Mouse (Mus musculus) forebrain, embryonic 15.5 days (tissue): ENCODE measurements around the gene Igdcc3. TPM values are rescaled to one million over a fixed set of nuclear protein-coding genes. Genes with fewer than 3 reads are reported as not detected.

Experiments used
- polyA plus RNA-seq: library from polyadenylated mRNA; unstranded; fragments of >200 nt; fragmentation: Nextera tagmentation; extraction: Ambion mirVana; gene quantifications from 2 replicates; pipeline ENCODE4 v1.2.1, GENCODE M21; 2015

Igdcc3 gene
- polyA plus RNA-seq, 1 experiment from 2014 or later, result 9.6 TPM

Other genes with a start within 250 kb of the Igdcc3 start
- 0.04 and 0.10 TPM in 2 replicates for gene Slc24a1, start 189.6 kb upstream of the Igdcc3 start, polyA plus RNA-seq
- gene Ints14, start 180.3 kb upstream of the Igdcc3 start, polyA plus RNA-seq, result 45.0 and 45.6 TPM in 2 replicates
- 182 and 194 TPM in 2 replicates for gene Hacd3, start 119.5 kb upstream of the Igdcc3 start, polyA plus RNA-seq
- 42.5 and 44.5 TPM in 2 replicates for gene Dpp8, start 108.8 kb upstream of the Igdcc3 start, polyA plus RNA-seq
- gene Igdcc4, start 39.7 kb upstream of the Igdcc3 start, polyA plus RNA-seq, result 13.0 and 14.6 TPM in 2 replicates
- 4.9 and 5.1 TPM in 2 replicates for gene Parp16, start 54.2 kb downstream of the Igdcc3 start, polyA plus RNA-seq
- gene Cilp, start 124.0 kb downstream of the Igdcc3 start, polyA plus RNA-seq, result 0.42 and 0.55 TPM in 2 replicates
- gene Clpx, start 153.1 kb downstream of the Igdcc3 start, polyA plus RNA-seq, result 45.7 and 47.3 TPM in 2 replicates
- 9.7 and 10.3 TPM in 2 replicates for gene Pdcd7, start 204.9 kb downstream of the Igdcc3 start, polyA plus RNA-seq
- 0.83 and 0.92 TPM in 2 replicates for gene Ubap1l, start 219.9 kb downstream of the Igdcc3 start, polyA plus RNA-seq